Mouse (Mus musculus) ovary, postnatal 10 days (tissue): ENCODE results near the gene Olfr820.
"Not testable (repeated sequence)": the region's sequence is repeated elsewhere in the genome, so short reads cannot be mapped to it uniquely, and the experiment has no call there.

Source experiments
- DNase-seq: peaks from one replicate; pipeline ENCODE4 v3.0.0; 2022; ENCODE audit warnings: low spot score

Gene Olfr820

DNA sequence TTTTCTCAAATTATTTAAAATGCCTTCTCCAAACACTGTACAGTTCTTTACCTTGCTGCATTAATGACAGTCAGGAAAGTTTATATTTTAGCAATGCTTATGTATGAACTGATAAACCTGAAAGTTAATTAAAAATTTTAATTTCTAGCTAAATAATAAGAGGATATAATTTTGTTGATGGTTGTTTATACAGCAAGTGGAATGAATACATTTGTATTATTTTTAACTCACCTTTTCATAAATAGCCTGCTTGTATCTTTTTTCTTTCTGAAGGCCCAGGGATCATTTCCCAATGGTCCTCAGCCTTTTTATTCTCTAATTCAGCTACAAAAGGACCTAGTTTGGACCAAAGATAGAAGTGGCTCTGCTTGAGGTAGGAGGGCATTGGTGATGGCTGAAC is at the start of gene Olfr820:
Gene Olfr820 (plus strand): TSS at position 301 of the 400 bp plus-strand sequence.
- DNase-seq: no peak

DNA sequence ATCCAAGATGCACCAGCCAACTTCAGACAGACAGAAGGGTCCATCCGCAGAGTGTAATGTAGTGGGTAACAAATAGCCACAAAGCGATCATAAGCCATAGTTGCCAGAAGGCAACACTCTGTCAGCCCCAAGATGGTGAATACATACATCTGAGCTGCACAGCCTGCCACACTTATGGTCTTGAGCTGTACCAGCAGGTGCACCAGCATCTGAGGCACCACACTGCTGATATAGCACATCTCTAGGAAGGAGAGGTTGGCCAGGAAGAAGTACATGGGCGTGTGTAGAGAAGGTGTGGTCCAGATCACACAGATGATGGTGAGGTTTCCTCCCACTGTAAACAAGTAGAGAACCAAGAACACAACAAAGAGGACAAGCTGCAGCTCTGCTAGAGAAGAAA is 46.2 kb upstream of the Olfr820 start:
- DNase-seq: not testable (repeated sequence)

GRCm38 (mm10) chr10:129967166-129967565 is 45.3 kb upstream of the Olfr820 start, which contains the start of gene Olfr819:
Gene Olfr819 (minus strand): TSS chr10:129967266.
- DNase-seq: not testable (repeated sequence)

- DNase-seq: not testable (repeated sequence)
Measured at GRCm38 (mm10) chr10:129972994-129973393, 39.4 kb upstream of the Olfr820 start.

- DNase-seq: not testable (repeated sequence)
Measured at GRCm38 (mm10) chr10:129976040-129976439, 36.4 kb upstream of the Olfr820 start, which contains the start of gene Olfr247. Gene Olfr247 (minus strand): TSS chr10:129976140.

DNA sequence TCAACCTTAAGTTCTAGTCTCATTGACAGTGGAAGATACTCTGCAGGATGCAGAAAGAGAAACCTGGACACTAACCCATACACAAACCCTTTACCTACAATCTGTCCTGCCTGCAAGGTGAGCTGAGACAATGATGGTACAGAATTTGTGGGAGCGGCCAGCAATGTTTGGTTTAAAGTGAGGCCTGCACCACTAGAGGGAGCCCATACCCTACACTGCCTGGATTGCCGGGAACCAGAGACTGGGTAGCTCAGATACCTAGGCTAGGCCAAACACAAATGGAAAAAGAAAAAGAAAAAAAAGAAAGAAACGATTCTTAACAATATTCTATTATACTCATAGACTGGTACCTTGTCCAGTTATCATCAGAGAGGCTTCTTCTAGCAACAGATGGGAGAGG is 30.6 kb upstream of the Olfr820 start:
- not testable (repeated sequence) for DNase-seq

GRCm38 (mm10) chr10:129984962-129985361 is 27.5 kb upstream of the Olfr820 start, which contains the start of gene Gm10310:
Gene Gm10310 (minus strand): TSS chr10:129985062.
- DNase-seq: not testable (repeated sequence)

GRCm38 (mm10) chr10:130004104-130004503 is 8.3 kb upstream of the Olfr820 start:
- DNase-seq: not testable (repeated sequence)

DNA sequence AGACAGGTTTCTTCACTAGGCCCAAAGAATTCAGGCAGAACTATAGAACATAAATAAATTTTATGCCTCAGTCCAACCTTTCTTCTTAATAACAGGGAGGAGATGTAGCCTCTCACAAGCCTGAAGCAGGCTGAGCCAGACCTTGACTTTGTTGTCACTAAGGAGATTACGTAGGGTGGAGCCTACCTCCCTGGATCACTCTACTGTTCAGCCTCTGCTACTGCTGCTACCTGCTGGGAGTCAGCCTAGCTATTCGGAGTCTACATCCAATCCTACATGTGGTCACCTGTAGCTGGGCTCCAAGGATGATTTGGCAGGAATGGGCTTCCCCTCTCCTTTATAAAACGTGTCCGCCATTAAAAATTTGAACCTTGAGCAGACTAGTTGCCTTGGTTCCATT is 7.1 kb upstream of the Olfr820 start:
- DNase-seq: not testable (repeated sequence)

DNA sequence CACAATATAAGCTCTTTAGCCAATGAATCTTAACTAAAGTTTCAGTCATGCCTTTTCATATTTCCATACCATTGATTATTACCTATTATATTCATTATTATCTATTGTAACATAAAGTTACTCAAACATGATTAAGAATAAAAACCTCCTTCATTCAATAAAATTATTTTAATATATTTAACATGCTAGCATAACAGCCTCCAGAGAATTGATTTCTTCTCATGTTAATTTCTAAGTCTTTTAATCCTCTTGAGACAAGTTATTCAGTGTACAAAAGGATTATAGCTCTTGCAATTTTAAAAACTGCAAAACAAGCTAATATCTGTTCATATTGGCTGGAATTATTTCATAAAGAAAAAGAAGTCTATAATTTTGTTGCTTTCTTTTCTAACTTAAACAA is 17.6 kb downstream of the Olfr820 start, which contains the start of gene Olfr821:
Gene Olfr821 (plus strand): TSS at position 301 of the 400 bp plus-strand sequence.
- DNase-seq: no peak

DNA sequence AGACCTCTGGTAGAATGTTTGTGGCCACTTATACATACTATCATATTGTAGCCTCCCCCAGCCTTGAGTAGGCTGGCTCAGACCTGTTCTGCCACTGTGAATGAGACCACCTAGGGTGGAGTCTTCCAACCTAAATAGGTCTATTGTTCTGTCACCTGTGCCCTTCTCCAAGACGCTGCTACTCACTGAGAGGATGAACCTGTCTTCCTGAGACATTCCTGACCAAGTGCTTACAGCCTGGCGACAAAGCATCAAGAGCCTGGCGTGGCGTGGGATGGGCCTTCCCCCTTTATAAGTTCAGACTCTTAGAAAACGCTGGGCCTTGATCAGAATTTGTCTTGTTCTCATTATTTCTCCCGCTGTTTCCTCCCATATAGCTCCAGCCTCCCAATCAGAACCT is 24.7 kb downstream of the Olfr820 start:
- no peak for DNase-seq
